Mouse (Mus musculus) lung, embryonic 14.5 days (tissue): Measurements from ENCODE around the gene Ifi27l2b. TPM values are rescaled to one million over a fixed set of nuclear protein-coding genes. Genes with fewer than 3 reads are reported as not detected.
A peak's percentile ranks its signal among the peaks of the same experiment; 100 is the strongest.

Experiments
- ATAC-seq: fragments of 200-750 bp; cut with Nextera tagmentation; 2 replicates; pipeline ENCODE4 v1.8.0; 2017; ENCODE audit warnings: mild to moderate bottlenecking, moderate TSS enrichment, moderate library complexity; ENCODE audit not compliant: insufficient read depth
- DNase-seq: peaks from one replicate; pipeline ENCODE4 v3.0.0-alpha.2; 2015
- H3K27ac ChIP-seq: fragments of 300-500 bp; sonication (generic); 2 replicates; pipeline ENCODE4 v1.5.1; 2014; ENCODE audit warnings: low read depth, mild to moderate bottlenecking, moderate library complexity
- H3K27me3 ChIP-seq: fragments of 300-500 bp; sonication (generic); 2 replicates; pipeline ENCODE4 v1.6.1; 2014; ENCODE audit warnings: low read length, control low read depth; ENCODE audit not compliant: insufficient read depth
- H3K36me3 ChIP-seq: fragments of 300-500 bp; sonication (generic); 2 replicates; pipeline ENCODE4 v1.6.1; 2014; ENCODE audit warnings: control low read depth; ENCODE audit not compliant: insufficient read depth
- H3K4me1 ChIP-seq: fragments of 300-500 bp; sonication (generic); 2 replicates; pipeline ENCODE4 v1.6.1; 2014; ENCODE audit warnings: antibody characterized with exemption, control low read depth; ENCODE audit not compliant: insufficient read depth
- H3K4me2 ChIP-seq: fragments of 300-500 bp; sonication (generic); 2 replicates; pipeline ENCODE4 v1.6.1; 2014; ENCODE audit warnings: mild to moderate bottlenecking
- H3K4me3 ChIP-seq: fragments of 300-500 bp; sonication (generic); 2 replicates; pipeline ENCODE4 v1.5.1; 2014; ENCODE audit warnings: low read depth, low read length
- H3K9ac ChIP-seq: fragments of 300-500 bp; sonication (generic); 2 replicates; pipeline ENCODE4 v1.6.1; 2014
- H3K9me3 ChIP-seq: fragments of 300-500 bp; sonication (generic); 2 replicates; pipeline ENCODE4 v1.6.1; 2016; ENCODE audit warnings: low read depth, low read length, control low read depth
- CTCF ChIP-seq: IDR thresholded peaks from 2 replicates; pipeline ENCODE4 v1.5.1; 2016; ENCODE audit warnings: antibody characterized with exemption, low read depth
- WGBS: fragments of 180-500 bp; shearing (Covaris S2); extraction: QIAGEN DNeasy Blood & Tissue Kit; methylation state at CpG from one replicate; pipeline ENCODE4 v1.1.7; 2014; 5-methylcytosine and 5-hydroxymethylcytosine counted together
- polyA plus RNA-seq: library from polyadenylated mRNA; unstranded; fragments of >200 nt; fragmentation: Nextera tagmentation; extraction: Ambion mirVana; gene quantifications from 2 replicates; pipeline ENCODE4 v1.2.1, GENCODE M21; 2014

Ifi27l2b gene
- polyA plus RNA-seq, 1 experiment from 2014 or later: not detected

GRCm38 (mm10) chr12:103425016-103425728, 31.9 kb downstream of the Ifi27l2b start:
- Histone ChIP-seq H3K9me3 (no peaks in the 10 kb centered on the region), H3K36me3 (peaks cover 16% of the 10 kb centered on the region), H3K4me2 (peak overlapping the region; percentile 68), H3K27ac (no peak overlapping the region), H3K4me1 (no peaks in the 10 kb centered on the region), H3K9ac (peak overlapping the region; percentile 78), H3K4me3 (peak overlapping the region; percentile 93), H3K27me3 (no peaks in the 10 kb centered on the region)
- no peak for TF ChIP-seq CTCF
- WGBS: 10% methylated on average over 33 of the region's 33 CpGs
- DNase-seq: no peak
- ATAC-seq: peak; percentile 25; the same call in 1 of the 2 replicates

DNA sequence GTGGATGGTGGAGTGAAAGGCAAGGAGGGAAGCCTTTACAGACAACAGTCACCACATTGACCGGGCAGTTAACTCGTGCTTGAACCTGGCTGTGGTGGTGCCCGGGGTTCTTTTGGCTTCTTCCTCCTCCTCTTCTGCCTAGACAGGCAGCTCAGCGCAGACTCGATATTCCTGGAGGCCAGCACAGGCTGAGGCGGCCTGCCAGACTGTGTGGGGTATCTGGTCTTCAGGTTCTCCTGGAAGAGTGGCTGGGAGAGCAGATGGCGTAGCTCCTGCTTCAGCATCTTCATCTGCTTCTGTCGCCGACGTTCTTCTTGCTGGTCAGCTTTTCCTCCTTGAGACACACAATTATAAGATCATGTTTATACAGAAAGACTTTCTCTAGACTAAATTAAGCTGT, 48.9 kb downstream of the Ifi27l2b start:
- no peak for ATAC-seq
- H3K27ac ChIP-seq: no peak overlapping the region
- H3K36me3 ChIP-seq: peaks cover 92% of the 10 kb centered on the region
- H3K4me2 ChIP-seq: no peak overlapping the region
- no peak overlapping the region for H3K4me3 ChIP-seq
- no peaks in the 10 kb centered on the region for H3K27me3 ChIP-seq
- no peaks in the 10 kb centered on the region for H3K9me3 ChIP-seq
- TF ChIP-seq CTCF: no peak
- 84% methylated on average over 10 of the region's 10 CpGs for WGBS
- H3K4me1 ChIP-seq: no peaks in the 10 kb centered on the region
- no peak for DNase-seq
- no peak overlapping the region for H3K9ac ChIP-seq

- Histone ChIP-seq H3K36me3 (peaks cover 92% of the 10 kb centered on the region), H3K27me3 (no peaks in the 10 kb centered on the region), H3K4me3 (no peak within 1 kb of the TSS), H3K4me2 (no peak within 1 kb of the TSS), H3K9me3 (no peaks in the 10 kb centered on the region), H3K4me1 (no peaks in the 10 kb centered on the region), H3K27ac (no peak within 1 kb of the TSS), H3K9ac (no peak within 1 kb of the TSS)
- TF ChIP-seq CTCF: no peak
- WGBS: 94% methylated on average over 4 of the region's 4 CpGs
- no peak for DNase-seq
- no peak for ATAC-seq
Observed at GRCm38 (mm10) chr12:103407720-103408119, 49.3 kb downstream of the Ifi27l2b start, which contains the start of gene 9330161L09Rik. Gene 9330161L09Rik (minus strand): TSS chr12:103407820.

DNA sequence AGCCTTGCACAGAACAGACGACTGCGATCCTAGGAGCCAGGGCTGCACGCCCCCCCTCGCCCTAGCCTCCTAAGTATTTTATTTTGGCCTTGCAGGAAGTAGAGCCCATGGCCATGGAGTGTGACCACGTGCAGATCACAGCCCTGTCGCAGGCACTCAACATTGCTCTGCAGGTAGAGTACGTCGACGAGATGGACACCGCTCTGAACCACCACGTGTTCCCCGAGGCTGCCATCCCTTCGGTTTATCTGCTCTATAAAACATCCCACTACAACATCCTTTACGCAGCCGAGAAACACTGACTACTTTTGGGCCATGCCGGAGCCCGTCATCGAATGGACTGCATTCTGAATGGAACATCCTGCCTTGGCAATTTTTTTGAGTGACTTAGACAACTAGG, 52.9 kb downstream of the Ifi27l2b start:
- Histone ChIP-seq H3K9ac (no peak overlapping the region), H3K27me3 (no peaks in the 10 kb centered on the region), H3K9me3 (no peaks in the 10 kb centered on the region), H3K4me3 (no peak overlapping the region), H3K4me2 (no peak overlapping the region), H3K27ac (no peak overlapping the region), H3K4me1 (no peaks in the 10 kb centered on the region), H3K36me3 (peaks cover 56% of the 10 kb centered on the region)
- DNase-seq (no peak), ATAC-seq (no peak)
- 85% methylated on average over 18 of the region's 18 CpGs for WGBS
- no peak for TF ChIP-seq CTCF

Other genes with a start within 250 kb of the Ifi27l2b start
- gene Prima1, start 215.1 kb downstream of the Ifi27l2b start, polyA plus RNA-seq: 0.28 TPM in 1 of 2 replicates, not detected in the other
- gene Fam181a, start 146.2 kb downstream of the Ifi27l2b start, polyA plus RNA-seq: 0.13 TPM in 1 of 2 replicates, not detected in the other
- 4.5 and 7.8 TPM in 2 replicates for gene Asb2, start 101.2 kb downstream of the Ifi27l2b start, polyA plus RNA-seq
- gene Otub2, start 68.5 kb downstream of the Ifi27l2b start, polyA plus RNA-seq: 8.3 and 8.5 TPM in 2 replicates
- gene 9330161L09Rik, start 49.4 kb downstream of the Ifi27l2b start, polyA plus RNA-seq: 0.51 and 0.62 TPM in 2 replicates
- 78.6 and 89.0 TPM in 2 replicates for gene Ddx24, start 31.4 kb downstream of the Ifi27l2b start, polyA plus RNA-seq
- gene Ifi27, start 23.0 kb downstream of the Ifi27l2b start, polyA plus RNA-seq: 30.9 and 35.1 TPM in 2 replicates
- gene Ifi27l2a, start 13.5 kb downstream of the Ifi27l2b start, polyA plus RNA-seq: 10.4 and 11.3 TPM in 2 replicates
- gene Ppp4r4, start 75.1 kb upstream of the Ifi27l2b start, polyA plus RNA-seq: 1.6 TPM in 2 replicates
- 0.08 TPM in 1 of 2 replicates, not detected in the other for gene Serpina10, start 174.2 kb upstream of the Ifi27l2b start, polyA plus RNA-seq
- 0.27 and 1.3 TPM in 2 replicates for gene Serpina6, start 200.0 kb upstream of the Ifi27l2b start, polyA plus RNA-seq
- gene Serpina16, start 218.9 kb upstream of the Ifi27l2b start, polyA plus RNA-seq: not detected in 2 replicates
- not detected in 2 replicates for gene Serpina1f, start 238.3 kb upstream of the Ifi27l2b start, polyA plus RNA-seq